Mouse (Mus musculus) neural tube, embryonic 11.5 days (tissue): ENCODE measurements around the gene Phlpp2. TPM values are rescaled to one million over a fixed set of nuclear protein-coding genes. Genes with fewer than 3 reads are reported as not detected.

Source experiments
- ATAC-seq: fragments of 200-750 bp; cut with Nextera tagmentation; 2 replicates; pipeline ENCODE4 v1.8.0; 2017; ENCODE audit warnings: moderate number of reproducible peaks, mild to moderate bottlenecking, moderate TSS enrichment, moderate library complexity; ENCODE audit not compliant: insufficient read depth, low FRiP score, low TSS enrichment
- DNase-seq: peaks from one replicate; pipeline ENCODE4 v3.0.0-alpha.2; 2015; ENCODE audit warnings: low spot score
- H3K27ac ChIP-seq: fragments of 300-500 bp; sonication (generic); 2 replicates; pipeline ENCODE4 v1.5.1; 2014; ENCODE audit warnings: low read depth, mild to moderate bottlenecking, low read length
- H3K27me3 ChIP-seq: fragments of 300-500 bp; sonication (generic); 2 replicates; pipeline ENCODE4 v1.6.1; 2014; ENCODE audit warnings: mild to moderate bottlenecking, low read length, mixed read lengths; ENCODE audit not compliant: control insufficient read depth, insufficient read depth
- H3K36me3 ChIP-seq: fragments of 300-500 bp; sonication (generic); 2 replicates; pipeline ENCODE4 v1.6.1; 2014; ENCODE audit warnings: mild to moderate bottlenecking, low read length, moderate library complexity, mixed read lengths; ENCODE audit not compliant: control insufficient read depth, insufficient read depth
- H3K4me1 ChIP-seq: fragments of 300-500 bp; sonication (generic); 2 replicates; pipeline ENCODE4 v1.6.1; 2014; ENCODE audit warnings: low read length, mixed read lengths; ENCODE audit not compliant: control insufficient read depth, insufficient read depth
- H3K4me2 ChIP-seq: fragments of 300-500 bp; sonication (generic); 2 replicates; pipeline ENCODE4 v1.6.1; 2014; ENCODE audit warnings: low read depth, mild to moderate bottlenecking, moderate library complexity
- H3K4me3 ChIP-seq: fragments of 300-500 bp; sonication (generic); 2 replicates; pipeline ENCODE4 v1.5.1; 2014; ENCODE audit warnings: low read depth, low read length
- H3K9ac ChIP-seq: fragments of 300-500 bp; sonication (generic); 2 replicates; pipeline ENCODE4 v1.6.1; 2014; ENCODE audit warnings: mild to moderate bottlenecking, low read length
- H3K9me3 ChIP-seq: fragments of 300-500 bp; sonication (generic); 2 replicates; pipeline ENCODE4 v1.6.1; 2016; ENCODE audit warnings: low read length; ENCODE audit not compliant: control insufficient read depth
- WGBS: fragments of 180-500 bp; shearing (Covaris S2); extraction: QIAGEN DNeasy Blood & Tissue Kit; methylation state at CpG from one replicate; pipeline ENCODE4 v1.1.7; 2014; 5-methylcytosine and 5-hydroxymethylcytosine counted together
- polyA plus RNA-seq: library from polyadenylated mRNA; unstranded; fragments of >200 nt; fragmentation: Nextera tagmentation; extraction: Ambion mirVana; gene quantifications from 2 replicates; pipeline ENCODE4 v1.2.1, GENCODE M21; 2014

Phlpp2 gene
- polyA plus RNA-seq: 2.5 and 3.4 TPM in 2 replicates

GRCm38 (mm10) chr8:109868003-109868679, at the start of gene Phlpp2:
Phlpp2 (plus strand) TSS chr8:109868542.
- Histone ChIP-seq H3K9ac (peak within 1 kb of the TSS; percentile 94), H3K4me1 (no peaks in the 10 kb centered on the region), H3K4me2 (peak within 1 kb of the TSS; percentile 94), H3K27me3 (no peaks in the 10 kb centered on the region), H3K9me3 (no peaks in the 10 kb centered on the region), H3K36me3 (no peaks in the 10 kb centered on the region), H3K27ac (peak within 1 kb of the TSS; percentile 83), H3K4me3 (peak within 1 kb of the TSS; percentile 95)
- 1% methylated on average over 38 of the region's 42 CpGs for WGBS
- ATAC-seq (peak; percentile 95), DNase-seq (peak; percentile 95)

GRCm38 (mm10) chr8:109823561-109823960, 44.8 kb upstream of the Phlpp2 start:
- Histone ChIP-seq H3K4me2 (no peak overlapping the region), H3K36me3 (no peaks in the 10 kb centered on the region; the same call in 1 of the 2 replicates), H3K9me3 (no peaks in the 10 kb centered on the region), H3K4me3 (no peak overlapping the region), H3K27ac (no peak overlapping the region), H3K4me1 (no peaks in the 10 kb centered on the region), H3K27me3 (no peaks in the 10 kb centered on the region), H3K9ac (no peak overlapping the region)
- ATAC-seq (no peak), DNase-seq (no peak)
- WGBS: 89% methylated on average over 2 of the region's 2 CpGs

DNA sequence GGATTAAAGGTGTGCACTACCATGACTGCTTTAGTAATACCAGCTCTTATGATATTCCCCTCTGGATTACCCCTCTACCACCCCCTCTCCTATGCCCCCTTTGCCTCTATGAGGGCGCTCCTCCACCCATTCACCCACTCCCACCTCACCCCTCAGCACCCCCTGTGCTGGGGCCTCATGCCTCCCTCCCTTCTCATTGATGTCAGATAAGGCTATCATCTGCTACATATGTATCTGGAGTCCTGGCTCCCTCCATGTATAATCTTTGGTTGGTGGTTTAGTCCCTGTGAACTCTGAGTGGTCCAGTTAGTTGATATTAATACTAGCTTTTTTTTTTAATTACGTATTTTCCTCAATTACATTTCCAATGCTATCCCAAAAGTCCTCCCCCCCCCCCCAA, 28.5 kb upstream of the Phlpp2 start:
- no peaks in the 10 kb centered on the region for H3K9me3 ChIP-seq
- H3K4me1 ChIP-seq: no peaks in the 10 kb centered on the region
- ATAC-seq (no peak), DNase-seq (no peak)
- H3K9ac ChIP-seq: no peak overlapping the region
- no peak overlapping the region for H3K27ac ChIP-seq
- H3K27me3 ChIP-seq: no peaks in the 10 kb centered on the region
- H3K4me2 ChIP-seq: no peak overlapping the region
- WGBS: 97% methylated on average over 2 of the region's 2 CpGs
- no peak overlapping the region for H3K4me3 ChIP-seq
- no peaks in the 10 kb centered on the region for H3K36me3 ChIP-seq

DNA sequence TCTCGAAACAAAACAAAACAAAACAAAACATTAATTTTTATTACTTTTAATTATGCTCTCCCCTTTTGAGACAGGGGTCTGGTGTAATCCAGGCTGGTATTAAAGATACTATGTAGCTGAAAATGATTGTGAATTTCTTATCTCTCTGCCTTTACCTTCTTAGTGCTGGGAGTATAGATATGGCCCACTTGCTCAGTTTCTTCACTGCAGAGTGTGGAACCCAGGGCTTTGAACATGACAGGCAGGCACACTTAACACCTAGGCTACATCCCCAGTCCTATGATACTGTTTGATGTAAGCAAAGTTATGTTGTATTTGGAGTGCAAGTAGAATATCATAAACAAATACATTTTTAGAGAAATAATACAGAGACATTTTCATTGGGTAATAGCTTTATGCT, 25.9 kb upstream of the Phlpp2 start:
- Histone ChIP-seq H3K9ac (no peak overlapping the region), H3K36me3 (no peaks in the 10 kb centered on the region), H3K27me3 (no peaks in the 10 kb centered on the region), H3K9me3 (no peaks in the 10 kb centered on the region), H3K4me3 (no peak overlapping the region), H3K4me1 (no peaks in the 10 kb centered on the region), H3K4me2 (no peak overlapping the region), H3K27ac (no peak overlapping the region)
- WGBS: 100% methylated on average over 1 of the region's 1 CpGs
- no peak for ATAC-seq
- no peak for DNase-seq

GRCm38 (mm10) chr8:109847866-109848265, 20.5 kb upstream of the Phlpp2 start:
- Histone ChIP-seq H3K27me3 (no peaks in the 10 kb centered on the region), H3K4me3 (no peak overlapping the region), H3K36me3 (peaks cover 4% of the 10 kb centered on the region), H3K4me1 (no peaks in the 10 kb centered on the region), H3K27ac (no peak overlapping the region), H3K9ac (no peak overlapping the region), H3K9me3 (no peaks in the 10 kb centered on the region), H3K4me2 (no peak overlapping the region)
- WGBS: 90% methylated on average over 2 of the region's 2 CpGs
- DNase-seq (no peak), ATAC-seq (no peak)

DNA sequence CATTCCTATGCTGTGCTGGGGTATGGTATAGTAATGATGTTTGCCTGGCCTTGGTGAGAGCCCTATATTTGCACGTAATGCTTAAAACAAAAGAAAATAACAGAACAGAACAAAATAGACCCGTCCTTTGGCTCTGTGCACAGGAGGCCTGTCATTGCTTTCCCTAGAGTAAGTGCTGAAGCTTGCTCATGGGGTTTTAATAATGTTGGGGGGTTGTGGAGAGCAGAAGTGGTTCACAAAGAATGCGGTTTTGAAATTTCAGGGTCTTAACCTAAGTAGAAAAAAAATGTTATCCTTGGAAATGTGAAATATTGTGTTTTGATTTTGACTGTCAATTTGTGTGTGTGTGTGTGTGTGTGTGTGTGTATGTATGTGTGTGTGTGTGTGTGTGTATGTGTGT, 19.4 kb upstream of the Phlpp2 start:
- DNase-seq (no peak), ATAC-seq (no peak)
- H3K9me3 ChIP-seq: no peaks in the 10 kb centered on the region
- no peak overlapping the region for H3K27ac ChIP-seq
- WGBS: 92% methylated on average over 3 of the region's 3 CpGs
- H3K4me1 ChIP-seq: no peaks in the 10 kb centered on the region
- H3K27me3 ChIP-seq: no peaks in the 10 kb centered on the region
- peaks cover 4% of the 10 kb centered on the region for H3K36me3 ChIP-seq
- no peak overlapping the region for H3K9ac ChIP-seq
- no peak overlapping the region for H3K4me3 ChIP-seq
- H3K4me2 ChIP-seq: no peak overlapping the region

- H3K4me1 ChIP-seq: no peaks in the 10 kb centered on the region
These were observed 14.9 kb upstream of the Phlpp2 start for GRCm38 (mm10) chr8:109853423-109853822.

DNA sequence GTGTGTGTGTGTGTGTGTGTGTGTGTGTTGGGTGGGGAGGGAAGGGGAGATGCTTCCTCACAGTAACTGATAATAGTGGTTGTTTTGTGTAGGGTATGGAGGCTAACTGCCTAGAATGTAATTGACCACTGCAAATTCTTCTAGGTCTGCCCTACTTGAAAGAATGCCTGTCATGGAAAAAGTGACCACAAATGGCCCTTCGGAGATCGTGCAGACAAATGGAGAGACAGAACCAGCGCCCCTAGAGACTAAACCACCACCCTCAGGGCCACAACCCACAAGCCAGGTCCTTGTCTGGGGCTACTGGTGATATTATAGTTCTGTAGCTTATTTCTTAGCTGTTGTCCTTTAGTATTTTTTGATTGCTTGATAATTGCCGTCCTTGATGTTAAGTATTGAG, 13.8 kb upstream of the Phlpp2 start:
- H3K4me1 ChIP-seq: no peaks in the 10 kb centered on the region
- no peaks in the 10 kb centered on the region for H3K27me3 ChIP-seq
- no peak for ATAC-seq
- no peak overlapping the region for H3K4me3 ChIP-seq
- H3K36me3 ChIP-seq: peaks cover 8% of the 10 kb centered on the region
- WGBS: 93% methylated on average over 4 of the region's 4 CpGs
- H3K27ac ChIP-seq: no peak overlapping the region
- H3K4me2 ChIP-seq: no peak overlapping the region
- H3K9ac ChIP-seq: no peak overlapping the region
- DNase-seq: no peak
- H3K9me3 ChIP-seq: no peaks in the 10 kb centered on the region

More at GRCm38 (mm10) chr8:109853423-109853822, 14.9 kb upstream of the Phlpp2 start:
- WGBS: 54% methylated on average over 6 of the region's 6 CpGs
- H3K9me3 ChIP-seq: no peaks in the 10 kb centered on the region
- H3K4me2 ChIP-seq: no peak overlapping the region
- ATAC-seq: no peak
- H3K9ac ChIP-seq: no peak overlapping the region
- H3K4me3 ChIP-seq: no peak overlapping the region
- no peak overlapping the region for H3K27ac ChIP-seq
- peaks cover 8% of the 10 kb centered on the region for H3K36me3 ChIP-seq
- H3K27me3 ChIP-seq: no peaks in the 10 kb centered on the region
- peak; percentile 72 for DNase-seq

GRCm38 (mm10) chr8:109855451-109855850, 12.9 kb upstream of the Phlpp2 start:
- no peak overlapping the region for H3K9ac ChIP-seq
- DNase-seq (no peak), ATAC-seq (no peak)
- H3K9me3 ChIP-seq: no peaks in the 10 kb centered on the region
- H3K36me3 ChIP-seq: peaks cover 10% of the 10 kb centered on the region
- no peaks in the 10 kb centered on the region for H3K4me1 ChIP-seq
- H3K27me3 ChIP-seq: no peaks in the 10 kb centered on the region
- 98% methylated on average over 6 of the region's 6 CpGs for WGBS
- no peak overlapping the region for H3K4me2 ChIP-seq
- no peak overlapping the region for H3K27ac ChIP-seq
- H3K4me3 ChIP-seq: no peak overlapping the region
